Mouse (Mus musculus) liver, adult 2 months (tissue): ENCODE data around the gene Olfr49. TPM values are rescaled to one million over a fixed set of nuclear protein-coding genes. Genes with fewer than 3 reads are reported as not detected.

Source experiments
- DNase-seq: peaks from one replicate; pipeline ENCODE4 v3.0.0-alpha.2; 2011; ENCODE audit warnings: low read depth, low spot score; ENCODE audit errors: extremely low read depth
- H3K27ac ChIP-seq: fragments of 200-500 bp; replicated peaks from 2 replicates; pipeline ENCODE4 v1.5.1; 2012; ENCODE audit warnings: low read depth, mild to moderate bottlenecking, control low read depth, inconsistent platforms, low read length; ENCODE audit not compliant: insufficient read depth
- H3K27me3 ChIP-seq: fragments of 200-500 bp; 2 replicates; pipeline ENCODE4 v1.6.1; 2012; ENCODE audit warnings: mild to moderate bottlenecking, moderate library complexity, low read length, inconsistent platforms; ENCODE audit not compliant: control insufficient read depth, insufficient read depth
- H3K36me3 ChIP-seq: fragments of 200-500 bp; 2 replicates; pipeline ENCODE4 v1.6.1; 2012; ENCODE audit warnings: low read length, inconsistent platforms; ENCODE audit not compliant: control insufficient read depth, insufficient read depth
- H3K4me1 ChIP-seq: fragments of 200-500 bp; 2 replicates; pipeline ENCODE4 v1.6.1; 2011; ENCODE audit warnings: low read length; ENCODE audit not compliant: control insufficient read depth, insufficient read depth
- H3K4me3 ChIP-seq: fragments of 200-500 bp; 2 replicates; pipeline ENCODE4 v1.5.1; 2011; ENCODE audit warnings: low read depth, mild to moderate bottlenecking, control low read depth, low read length, moderate library complexity; ENCODE audit not compliant: insufficient read depth
- H3K79me2 ChIP-seq: fragments of 200-500 bp; 2 replicates; pipeline ENCODE4 v1.6.1; 2012; ENCODE audit warnings: inconsistent platforms, mild to moderate bottlenecking, low read length, moderate library complexity; ENCODE audit not compliant: control insufficient read depth, insufficient read depth
- H3K9ac ChIP-seq: fragments of 200-500 bp; 2 replicates; pipeline ENCODE4 v1.6.1; 2012; ENCODE audit warnings: low read depth, mild to moderate bottlenecking, control low read depth, inconsistent platforms, low read length
- CTCF ChIP-seq: fragments of 200-500 bp; IDR thresholded peaks from 2 replicates; pipeline ENCODE4 v1.5.1; 2011; ENCODE audit warnings: low read depth, low read length, control low read depth
- POLR2A ChIP-seq: fragments of 200-500 bp; IDR thresholded peaks from 2 replicates; pipeline ENCODE4 v1.6.1; 2011; ENCODE audit warnings: low read length, control low read depth; ENCODE audit not compliant: insufficient read depth; ENCODE audit errors: extremely low read depth
- WGBS: fragments of 180-500 bp; shearing (Covaris S2); methylation state at CpG from one replicate; pipeline ENCODE4 v1.1.7; 2018; 5-methylcytosine and 5-hydroxymethylcytosine counted together
- polyA plus RNA-seq: library from polyadenylated mRNA; depleted of rRNA; stranded (reverse); fragments of >200 nt; gene quantifications from 2 replicates; pipeline ENCODE4 v1.2.3, GENCODE M21; 2012
- total RNA-seq: library from RNA; depleted of rRNA; stranded (reverse); fragments of >200 nt; gene quantifications from 2 replicates; pipeline ENCODE4 v1.2.3, GENCODE M21; 2014

Gene Olfr49
- total and polyA plus RNA-seq, 2 experiments, result not detected

- peaks cover 6% of the 10 kb centered on the region for H3K4me1 ChIP-seq
- no peak for DNase-seq
- no peak overlapping the region for H3K4me3 ChIP-seq
- WGBS, result 86% methylated on average over 10 of the region's 10 CpGs
- H3K79me2 ChIP-seq, result no peaks in the 10 kb centered on the region
- H3K27ac ChIP-seq, result no peak overlapping the region
- no peaks in the 10 kb centered on the region for H3K27me3 ChIP-seq
- peaks cover 28% of the 10 kb centered on the region for H3K36me3 ChIP-seq
- no peak overlapping the region for H3K9ac ChIP-seq
- TF ChIP-seq CTCF (no peak), POLR2A (no peak)
Measured at GRCm38 (mm10) chr14:54265093-54265492, 19.6 kb downstream of the Olfr49 start.

GRCm38 (mm10) chr14:54264231-54264630, 20.5 kb downstream of the Olfr49 start:
- WGBS, result 98% methylated on average over 7 of the region's 7 CpGs

DNA sequence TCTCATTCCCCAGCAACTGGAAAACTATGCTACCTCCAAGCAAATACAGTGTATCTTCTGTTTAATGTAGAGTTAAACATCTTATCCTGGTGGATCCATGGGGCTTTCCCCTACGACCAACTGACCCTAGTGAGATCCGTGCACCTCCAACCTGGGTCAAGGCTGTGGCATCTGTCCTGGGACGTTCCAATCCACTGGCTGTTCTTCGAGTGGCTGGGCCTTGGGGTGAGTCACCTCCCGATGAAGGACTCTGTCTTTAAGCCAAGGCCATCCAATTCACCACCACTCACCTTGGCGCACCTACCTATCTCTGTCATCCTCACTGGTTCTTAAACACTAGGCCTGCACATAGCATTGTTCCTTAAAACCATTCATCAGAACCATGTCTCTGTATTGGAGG, 21.6 kb downstream of the Olfr49 start:
- no peaks in the 10 kb centered on the region for H3K79me2 ChIP-seq
- H3K9ac ChIP-seq, result no peak overlapping the region
- 95% methylated on average over 6 of the region's 6 CpGs for WGBS
- no peak for DNase-seq
- no peaks in the 10 kb centered on the region for H3K27me3 ChIP-seq
- no peak overlapping the region for H3K27ac ChIP-seq
- peaks cover 11% of the 10 kb centered on the region for H3K4me1 ChIP-seq
- H3K4me3 ChIP-seq, result no peak overlapping the region
- TF ChIP-seq CTCF (no peak), POLR2A (no peak)
- H3K36me3 ChIP-seq, result peaks cover 22% of the 10 kb centered on the region

More at GRCm38 (mm10) chr14:54264231-54264630, 20.5 kb downstream of the Olfr49 start:
- Histone ChIP-seq H3K4me3 (no peak overlapping the region), H3K27ac (no peak overlapping the region), H3K27me3 (no peaks in the 10 kb centered on the region), H3K36me3 (peaks cover 23% of the 10 kb centered on the region), H3K79me2 (no peaks in the 10 kb centered on the region), H3K9ac (no peak overlapping the region), H3K4me1 (peaks cover 8% of the 10 kb centered on the region)
- DNase-seq, result no peak
- TF ChIP-seq POLR2A (no peak), CTCF (no peak)

DNA sequence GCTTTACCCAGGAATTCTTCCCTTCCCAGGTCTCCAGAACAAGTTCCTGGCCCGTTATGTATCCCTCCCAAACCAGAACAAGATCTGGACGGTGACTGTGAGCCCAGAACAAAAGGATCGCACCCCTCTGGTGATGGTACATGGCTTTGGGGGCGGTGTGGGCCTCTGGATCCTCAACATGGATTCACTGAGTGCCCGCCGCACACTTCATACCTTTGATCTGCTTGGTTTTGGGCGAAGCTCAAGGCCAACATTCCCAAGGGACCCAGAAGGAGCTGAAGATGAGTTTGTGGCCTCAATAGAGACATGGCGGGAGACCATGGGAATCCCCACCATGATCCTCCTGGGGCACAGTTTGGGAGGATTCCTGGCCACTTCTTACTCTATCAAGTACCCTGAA, 22.1 kb downstream of the Olfr49 start:
- H3K4me1 ChIP-seq, result peaks cover 11% of the 10 kb centered on the region
- TF ChIP-seq POLR2A, result no peak
- TF ChIP-seq CTCF, result no peak
- H3K27me3 ChIP-seq, result no peaks in the 10 kb centered on the region
- DNase-seq, result no peak
- H3K36me3 ChIP-seq, result peaks cover 22% of the 10 kb centered on the region
- WGBS, result 97% methylated on average over 8 of the region's 8 CpGs
- no peak overlapping the region for H3K4me3 ChIP-seq
- no peak overlapping the region for H3K27ac ChIP-seq
- no peak overlapping the region for H3K9ac ChIP-seq
- H3K79me2 ChIP-seq, result no peaks in the 10 kb centered on the region

GRCm38 (mm10) chr14:54261386-54261785, 23.4 kb downstream of the Olfr49 start:
- no peak for DNase-seq
- no peak overlapping the region for H3K27ac ChIP-seq
- WGBS, result 99% methylated on average over 2 of the region's 2 CpGs
- H3K36me3 ChIP-seq, result peaks cover 19% of the 10 kb centered on the region
- no peak overlapping the region for H3K9ac ChIP-seq
- H3K27me3 ChIP-seq, result no peaks in the 10 kb centered on the region
- H3K79me2 ChIP-seq, result no peaks in the 10 kb centered on the region
- TF ChIP-seq CTCF (no peak), POLR2A (no peak)
- H3K4me1 ChIP-seq, result peaks cover 11% of the 10 kb centered on the region
- no peak overlapping the region for H3K4me3 ChIP-seq

- H3K9ac ChIP-seq, result no peak overlapping the region
- H3K36me3 ChIP-seq, result peaks cover 17% of the 10 kb centered on the region
- peak; percentile 30 for DNase-seq
- H3K4me1 ChIP-seq, result peaks cover 11% of the 10 kb centered on the region
- no peaks in the 10 kb centered on the region for H3K27me3 ChIP-seq
- H3K27ac ChIP-seq, result no peak overlapping the region
- H3K4me3 ChIP-seq, result peak overlapping the region; percentile 80; the same call in 1 of the 2 replicates
- H3K79me2 ChIP-seq, result no peaks in the 10 kb centered on the region
- no peak for TF ChIP-seq CTCF
- TF ChIP-seq POLR2A, result no peak
- whole genome bisulfite sequencing, result 49% methylated on average over 2 of the region's 2 CpGs
Measured at GRCm38 (mm10) chr14:54260196-54260595, 24.5 kb downstream of the Olfr49 start.
